Mouse (Mus musculus) MEL (cell line): ENCODE measurements at regions not wholly inside any gene's neighbourhood (a gene's known extent, or its start where the extent isn't known, plus 50 kb on each side); places are given as distances from the start of the nearest gene placed in this dataset.

Experiments used
- DNase-seq: peaks from one replicate; pipeline ENCODE4 v3.0.0; 2011; ENCODE audit warnings: low read depth, low spot score
- H3K27ac ChIP-seq: 2 replicates; pipeline ENCODE4 v1.5.1; 2012; ENCODE audit warnings: low read depth, mild to moderate bottlenecking, control low read depth, low read length, moderate library complexity; ENCODE audit not compliant: control insufficient read depth
- H3K27me3 ChIP-seq, 2 experiments: fragments of 150-350 bp in 1 of 2; sonication (generic) in 1 of 2; 2 replicates each; pipeline ENCODE4 v1.6.1; 2012; ENCODE audit warnings: low read length in 2 of 2, mild to moderate bottlenecking in 2 of 2, improper control_type of control experiment in 1 of 2, moderate library complexity in 1 of 2; ENCODE audit not compliant: insufficient read depth in 2 of 2, control insufficient read depth in 1 of 2
- H3K36me3 ChIP-seq, 2 experiments: 2 replicates each; pipeline ENCODE4 v1.6.1; 2012 to 2014; ENCODE audit warnings: low read length in 2 of 2, improper control_type of control experiment in 1 of 2, inconsistent platforms in 1 of 2, mild to moderate bottlenecking in 1 of 2; ENCODE audit not compliant: insufficient read depth in 2 of 2, control insufficient read depth in 1 of 2
- H3K4me1 ChIP-seq, 2 experiments: fragments of 150-350 bp in 1 of 2; sonication (generic) in 1 of 2; 2 replicates each; pipeline ENCODE4 v1.6.1; 2012; ENCODE audit warnings: low read length in 2 of 2, improper control_type of control experiment in 1 of 2, mild to moderate bottlenecking in 1 of 2; ENCODE audit not compliant: insufficient read depth in 2 of 2, control insufficient read depth in 1 of 2
- H3K4me3 ChIP-seq, 2 experiments: fragments of 150-350 bp in 1 of 2; sonication (generic) in 1 of 2; 2 replicates each; pipeline ENCODE4 v1.5.1; 2012; ENCODE audit warnings: low read depth in 2 of 2, low read length in 2 of 2, mild to moderate bottlenecking in 2 of 2, moderate library complexity in 2 of 2, control low read depth in 1 of 2, improper control_type of control experiment in 1 of 2; ENCODE audit not compliant: control insufficient read depth in 1 of 2, insufficient read depth in 1 of 2
- H3K79me2 ChIP-seq: 2 replicates; pipeline ENCODE4 v1.6.1; 2012; ENCODE audit warnings: mild to moderate bottlenecking, low read length, moderate library complexity; ENCODE audit not compliant: control insufficient read depth, poor library complexity, insufficient read depth
- H3K9ac ChIP-seq: 2 replicates; pipeline ENCODE4 v1.6.1; 2012; ENCODE audit warnings: low read depth, mild to moderate bottlenecking, control low read depth, low read length, moderate library complexity; ENCODE audit not compliant: control insufficient read depth, poor library complexity, severe bottlenecking
- H3K9me3 ChIP-seq: fragments of 150-350 bp; sonication (generic); replicated peaks from 2 replicates; pipeline ENCODE4 v1.6.1; 2012; ENCODE audit warnings: mild to moderate bottlenecking, low read length, improper control_type of control experiment, moderate library complexity; ENCODE audit not compliant: insufficient read depth
- BHLHE40 ChIP-seq: IDR thresholded peaks from 2 replicates; pipeline ENCODE4 v1.6.1; 2012; ENCODE audit warnings: low read depth, mild to moderate bottlenecking, inconsistent platforms, low read length, improper control_type of control experiment, borderline replicate concordance
- CHD1 ChIP-seq: IDR thresholded peaks from 2 replicates; pipeline ENCODE4 v1.6.1; 2012; ENCODE audit warnings: low read depth, mild to moderate bottlenecking, inconsistent platforms, low read length, improper control_type of control experiment
- CHD2 ChIP-seq: IDR thresholded peaks from 2 replicates; pipeline ENCODE4 v1.6.1; 2011; ENCODE audit warnings: low read length, improper control_type of control experiment
- CTCF ChIP-seq, 3 experiments: IDR thresholded peaks in 2 of 3; conservative IDR thresholded peaks in 1 of 3; 2 replicates each; pipeline ENCODE4 v1.5.1; 2011 to 2012; ENCODE audit warnings: low read length in 3 of 3, low read depth in 2 of 3, mild to moderate bottlenecking in 2 of 3, improper control_type of control experiment in 1 of 3, inconsistent platforms in 1 of 3, mixed read lengths in 1 of 3, moderate library complexity in 1 of 3; ENCODE audit not compliant: control insufficient read depth in 1 of 3, insufficient read depth in 1 of 3, poor library complexity in 1 of 3, severe bottlenecking in 1 of 3
- E2F4 ChIP-seq: IDR thresholded peaks from 2 replicates; pipeline ENCODE4 v1.6.1; 2011; ENCODE audit warnings: low read depth, low read length, improper control_type of control experiment, borderline replicate concordance
- ELF1 ChIP-seq: IDR thresholded peaks from 2 replicates; pipeline ENCODE4 v1.6.1; 2014; ENCODE audit warnings: low read depth, mild to moderate bottlenecking, inconsistent platforms, low read length, improper control_type of control experiment, moderate library complexity
- ETS1 ChIP-seq: IDR thresholded peaks from 2 replicates; pipeline ENCODE4 v1.6.1; 2012; ENCODE audit warnings: low read depth, mild to moderate bottlenecking, inconsistent platforms, low read length, improper control_type of control experiment, moderate library complexity
- HCFC1 ChIP-seq: IDR thresholded peaks from 2 replicates; pipeline ENCODE4 v1.6.1; 2012; ENCODE audit warnings: low read depth, mild to moderate bottlenecking, inconsistent platforms, low read length, improper control_type of control experiment, moderate library complexity
- JUND ChIP-seq: IDR thresholded peaks from 2 replicates; pipeline ENCODE4 v1.6.1; 2011; ENCODE audit warnings: low read depth, mild to moderate bottlenecking, improper control_type of control experiment, low read length
- MAFK ChIP-seq: IDR thresholded peaks from 2 replicates; pipeline ENCODE4 v1.6.1; 2011; ENCODE audit warnings: low read depth, mild to moderate bottlenecking, low read length, improper control_type of control experiment, borderline replicate concordance
- MAZ ChIP-seq: IDR thresholded peaks from 2 replicates; pipeline ENCODE4 v1.6.1; 2012; ENCODE audit warnings: low read depth, mild to moderate bottlenecking, inconsistent platforms, low read length, improper control_type of control experiment
- MEF2A ChIP-seq: IDR thresholded peaks from 2 replicates; pipeline ENCODE4 v1.6.1; 2014; ENCODE audit warnings: low read depth, mild to moderate bottlenecking, inconsistent platforms, low read length, improper control_type of control experiment; ENCODE audit not compliant: poor library complexity, insufficient replicate concordance, severe bottlenecking; ENCODE audit errors: extremely low read depth
- MXI1 ChIP-seq: IDR thresholded peaks from 2 replicates; pipeline ENCODE4 v1.6.1; 2011; ENCODE audit warnings: mild to moderate bottlenecking, low read depth, low read length, improper control_type of control experiment
- NELFE ChIP-seq: IDR thresholded peaks from 2 replicates; pipeline ENCODE4 v1.6.1; 2011; ENCODE audit warnings: low read depth, low read length, improper control_type of control experiment
- NRF1 ChIP-seq: IDR thresholded peaks from 2 replicates; pipeline ENCODE4 v1.6.1; 2014; ENCODE audit warnings: low read depth, mild to moderate bottlenecking, inconsistent platforms, low read length, improper control_type of control experiment, moderate library complexity; ENCODE audit not compliant: poor library complexity, insufficient read depth, severe bottlenecking
- RAD21 ChIP-seq: IDR thresholded peaks from 2 replicates; pipeline ENCODE4 v1.6.1; 2011; ENCODE audit warnings: mild to moderate bottlenecking, low read depth, low read length, improper control_type of control experiment
- RCOR1 ChIP-seq: IDR thresholded peaks from 2 replicates; pipeline ENCODE4 v1.6.1; 2012; ENCODE audit warnings: low read depth, mild to moderate bottlenecking, inconsistent platforms, low read length, improper control_type of control experiment
- SMC3 ChIP-seq: IDR thresholded peaks from 2 replicates; pipeline ENCODE4 v1.6.1; 2011; ENCODE audit warnings: low read depth, low read length, improper control_type of control experiment
- TBP ChIP-seq: IDR thresholded peaks from 2 replicates; pipeline ENCODE4 v1.8.0; 2011; ENCODE audit warnings: low read depth, low read length, improper control_type of control experiment
- TCF12 ChIP-seq: IDR thresholded peaks from 2 replicates; pipeline ENCODE4 v1.6.1; 2014; ENCODE audit warnings: low read depth, mild to moderate bottlenecking, inconsistent platforms, low read length, improper control_type of control experiment, moderate library complexity
- UBTF ChIP-seq: IDR thresholded peaks from 2 replicates; pipeline ENCODE4 v1.6.1; 2012; ENCODE audit warnings: low read depth, mild to moderate bottlenecking, inconsistent platforms, low read length, improper control_type of control experiment, moderate library complexity, borderline replicate concordance; ENCODE audit not compliant: insufficient read depth
- USF1 ChIP-seq: IDR thresholded peaks from 2 replicates; pipeline ENCODE4 v1.6.1; 2014; ENCODE audit warnings: low read depth, mild to moderate bottlenecking, inconsistent platforms, low read length, improper control_type of control experiment, moderate library complexity
- USF2 ChIP-seq, 2 experiments: IDR thresholded peaks; 2 replicates each; pipeline ENCODE4 v1.6.1; 2011 to 2012; ENCODE audit warnings: improper control_type of control experiment in 2 of 2, low read length in 2 of 2, borderline replicate concordance in 1 of 2, inconsistent platforms in 1 of 2, low read depth in 1 of 2, mild to moderate bottlenecking in 1 of 2; ENCODE audit not compliant: insufficient read depth in 1 of 2
- ZKSCAN1 ChIP-seq: IDR thresholded peaks from 2 replicates; pipeline ENCODE4 v1.6.1; 2012; ENCODE audit warnings: low read depth, mild to moderate bottlenecking, inconsistent platforms, low read length, improper control_type of control experiment, moderate library complexity
- ZMIZ1 ChIP-seq: IDR thresholded peaks from 2 replicates; pipeline ENCODE4 v1.6.1; 2012; ENCODE audit warnings: low read depth, mild to moderate bottlenecking, inconsistent platforms, low read length, improper control_type of control experiment, moderate library complexity
- ZNF384 ChIP-seq: IDR thresholded peaks from 2 replicates; pipeline ENCODE4 v1.6.1; 2012; ENCODE audit warnings: low read depth, mild to moderate bottlenecking, inconsistent platforms, low read length, improper control_type of control experiment

- no peak overlapping the region for H3K4me3 ChIP-seq
- H3K9me3 ChIP-seq: no peaks in the 10 kb centered on the region
- no peak for TF ChIP-seq MAZ
- TF ChIP-seq SMC3: no peak
- no peak for TF ChIP-seq ZNF384
- no peak for TF ChIP-seq USF1
- TF ChIP-seq E2F4: no peak
- TF ChIP-seq ZKSCAN1: no peak
- TF ChIP-seq UBTF: no peak
- no peak for TF ChIP-seq ETS1
- no peak for TF ChIP-seq MAFK
- no peak for TF ChIP-seq MXI1
- TF ChIP-seq RCOR1: no peak
- no peak for TF ChIP-seq TCF12
- TF ChIP-seq TBP: no peak
- no peak for TF ChIP-seq CHD2
- TF ChIP-seq ZMIZ1: no peak
These were observed 303.6 kb downstream of the Col12a1 start for GRCm38 (mm10) chr9:79414989-79415388.

DNA sequence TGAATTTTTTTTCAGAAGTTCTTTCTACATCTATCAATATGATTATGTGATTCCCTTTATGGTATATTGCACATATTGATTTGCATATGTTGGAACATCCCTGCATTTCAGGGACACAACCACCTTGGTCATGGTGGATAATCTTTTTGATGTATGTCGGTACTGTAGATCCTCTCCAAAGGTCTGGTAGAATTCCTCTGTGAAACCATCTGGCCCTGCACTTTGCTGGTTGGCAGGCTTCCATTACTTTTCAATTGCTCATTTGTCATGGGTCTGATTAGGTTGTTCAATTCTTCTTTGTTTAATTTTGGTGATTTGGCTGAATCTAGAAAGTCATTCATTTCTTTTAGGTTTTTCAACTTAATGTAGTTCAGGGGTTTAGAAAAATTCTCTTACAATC, 288.2 kb downstream of the Col12a1 start:
- no peak overlapping the region for H3K4me3 ChIP-seq
- TF ChIP-seq CTCF (IDR thresholded peaks at IDR 0.05 in 2 of 3, conservative IDR thresholded peaks at IDR 0.05 in 1 of 3; ENCODE audit: control insufficient read depth in 1 of 3, insufficient read depth in 1 of 3, low read depth in 2 of 3, low read length in 3 of 3, poor library complexity in 1 of 3, severe bottlenecking in 1 of 3): no peak
- no peak for TF ChIP-seq NRF1
- no peak for TF ChIP-seq ELF1
- no peak for TF ChIP-seq MEF2A
- TF ChIP-seq ZNF384: no peak
- TF ChIP-seq TBP: no peak
- TF ChIP-seq HCFC1: no peak
- TF ChIP-seq TCF12: no peak
- no peak for TF ChIP-seq CHD1
- TF ChIP-seq BHLHE40: no peak
- TF ChIP-seq JUND: no peak
- no peak for TF ChIP-seq RAD21
- no peak for TF ChIP-seq USF2 (IDR thresholded peaks at IDR 0.05; ENCODE audit: borderline replicate concordance in 1 of 2, insufficient read depth in 1 of 2, low read depth in 1 of 2, low read length in 2 of 2)
- TF ChIP-seq NELFE: no peak
- H3K79me2 ChIP-seq: no peaks in the 10 kb centered on the region
- H3K9ac ChIP-seq: no peak overlapping the region
- DNase-seq: no peak
- H3K27me3 ChIP-seq: no peaks in the 10 kb centered on the region
- H3K4me1 ChIP-seq: no peaks in the 10 kb centered on the region
- H3K27ac ChIP-seq: no peak overlapping the region
- no peaks in the 10 kb centered on the region for H3K9me3 ChIP-seq
- no peaks in the 10 kb centered on the region for H3K36me3 ChIP-seq

More at GRCm38 (mm10) chr9:79414989-79415388, 303.6 kb downstream of the Col12a1 start:
- no peaks in the 10 kb centered on the region for H3K36me3 ChIP-seq
- DNase-seq: no peak
- H3K4me1 ChIP-seq: no peaks in the 10 kb centered on the region
- H3K27me3 ChIP-seq: no peaks in the 10 kb centered on the region
- no peaks in the 10 kb centered on the region for H3K79me2 ChIP-seq
- H3K9ac ChIP-seq: no peak overlapping the region
- H3K27ac ChIP-seq: no peak overlapping the region
